Mouse (Mus musculus): ENCODE measurements around the gene Ceacam2. TPM values are rescaled to one million over a fixed set of nuclear protein-coding genes. Genes with fewer than 3 reads are reported as not detected.
"Not testable (repeated sequence)": the region's sequence is repeated elsewhere in the genome, so short reads cannot be mapped to it uniquely, and the experiment has no call there.

Ceacam2 gene
- polyA plus RNA-seq, 1 experiment from 2014 or later, result not detected

- H3K9me3 ChIP-seq; H3K27ac ChIP-seq; H3K4me1 ChIP-seq; H3K27me3 ChIP-seq; H3K36me3 ChIP-seq; H3K4me3 ChIP-seq; H3K4me2 ChIP-seq (replicated peaks); H3K9ac ChIP-seq; ATAC-seq (ENCODE audit: insufficient number of reproducible peaks, insufficient read depth, low FRiP score, low TSS enrichment): not testable (repeated sequence)
- WGBS, result 77% methylated on average over 8 of the region's 8 CpGs
Measured at GRCm38 (mm10) chr7:25541464-25541863, 1.8 kb upstream of the Ceacam2 start.

DNA sequence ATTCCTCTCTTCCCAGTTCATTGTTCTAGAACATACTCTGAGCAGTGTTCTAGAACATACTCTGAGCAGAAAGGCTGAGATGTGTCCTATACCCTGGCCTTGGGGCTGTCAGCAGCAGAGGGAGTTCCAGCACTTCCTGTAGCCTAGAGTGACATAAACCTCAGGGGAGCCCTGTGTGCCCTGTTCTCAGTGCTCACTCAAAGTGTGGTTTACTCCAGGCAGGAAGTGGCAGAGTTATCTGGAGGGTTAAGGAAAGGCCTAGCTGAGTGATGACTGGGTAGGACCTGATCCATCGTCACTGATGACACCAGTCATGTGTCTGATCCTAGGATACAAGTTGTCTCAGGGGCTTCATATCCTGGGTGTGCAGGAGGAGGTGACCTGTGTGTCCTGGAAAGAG, 297 bp upstream of the Ceacam2 start:
- H3K27me3 ChIP-seq; H3K9ac ChIP-seq; H3K36me3 ChIP-seq; H3K4me3 ChIP-seq; H3K9me3 ChIP-seq; ATAC-seq (ENCODE audit: insufficient number of reproducible peaks, insufficient read depth, low FRiP score, low TSS enrichment); H3K27ac ChIP-seq; H3K4me2 ChIP-seq (replicated peaks); H3K4me1 ChIP-seq: not testable (repeated sequence)
- WGBS, result 80% methylated on average over 1 of the region's 1 CpGs

DNA sequence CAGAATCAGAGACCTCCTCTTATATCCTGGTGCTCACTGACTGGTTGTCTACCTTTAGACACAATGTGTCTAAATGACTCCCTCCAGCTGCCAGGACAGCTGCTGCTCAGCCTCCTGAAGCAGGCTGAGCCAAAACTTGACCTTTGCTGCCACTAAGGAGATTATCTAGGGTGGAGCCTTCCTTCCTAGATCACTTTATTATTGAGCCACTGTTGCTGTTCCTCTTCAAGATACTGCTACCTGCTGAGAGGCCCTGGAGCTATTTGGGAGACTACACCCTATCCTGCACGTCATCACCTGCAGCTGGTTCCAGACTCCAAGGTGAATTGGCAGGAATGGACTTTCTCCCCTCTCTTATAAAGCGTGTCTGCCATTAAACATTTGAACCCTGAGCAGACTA, 8.8 kb downstream of the Ceacam2 start:
- H3K9me3 ChIP-seq, result no peaks in the 10 kb centered on the region
- no peaks in the 10 kb centered on the region for H3K36me3 ChIP-seq
- no peak overlapping the region for H3K4me3 ChIP-seq
- H3K4me2 ChIP-seq (replicated peaks), result no peak overlapping the region
- ATAC-seq (ENCODE audit: insufficient number of reproducible peaks, insufficient read depth, low FRiP score, low TSS enrichment), result no peak
- H3K4me1 ChIP-seq, result no peaks in the 10 kb centered on the region
- 67% methylated on average over 2 of the region's 2 CpGs for WGBS
- no peak overlapping the region for H3K27ac ChIP-seq
- no peaks in the 10 kb centered on the region for H3K27me3 ChIP-seq
- H3K9ac ChIP-seq, result no peak overlapping the region

DNA sequence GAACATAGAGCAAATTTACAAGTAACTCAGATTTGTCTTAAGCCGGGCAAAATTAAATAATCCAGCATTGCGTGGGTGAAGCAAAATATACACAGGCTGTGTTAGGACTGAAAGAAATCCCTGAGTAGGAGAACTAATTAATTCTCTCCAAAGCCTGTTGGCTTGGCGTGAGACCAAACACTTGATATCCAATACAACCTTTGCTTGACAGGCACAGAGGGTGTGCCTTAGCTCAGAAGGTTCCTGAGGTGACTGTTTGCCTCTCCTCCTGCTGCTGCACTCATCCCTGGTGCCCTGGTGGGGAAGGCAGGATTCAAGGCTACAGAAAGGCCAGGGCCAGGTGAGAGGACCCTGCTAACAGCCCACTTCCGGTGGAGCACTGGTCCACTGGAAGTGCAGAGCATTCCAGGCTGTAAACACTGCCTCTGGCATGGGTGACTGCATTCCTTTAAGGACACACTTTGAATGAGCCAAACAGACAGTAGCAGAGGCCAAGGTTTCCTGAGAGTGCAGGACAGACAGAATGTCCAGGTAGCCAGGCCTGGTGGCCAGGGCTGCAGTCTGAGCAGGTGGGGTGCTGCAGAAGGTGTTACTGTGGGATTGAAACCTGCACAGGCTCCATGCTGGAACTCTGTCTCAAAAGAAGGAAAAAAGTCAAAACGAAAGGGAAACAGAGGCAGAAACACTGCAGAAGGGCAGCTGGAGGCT, 23.4 kb downstream of the Ceacam2 start:
- H3K9me3 ChIP-seq; ATAC-seq (ENCODE audit: insufficient number of reproducible peaks, insufficient read depth, low FRiP score, low TSS enrichment): not testable (repeated sequence)
- 52% methylated on average over 2 of the region's 5 CpGs for WGBS

GRCm38 (mm10) chr7:25515667-25516066, 24.0 kb downstream of the Ceacam2 start:
- H3K4me3 ChIP-seq; H3K9ac ChIP-seq; H3K27ac ChIP-seq; H3K36me3 ChIP-seq; H3K4me2 ChIP-seq (replicated peaks); H3K9me3 ChIP-seq; H3K4me1 ChIP-seq; ATAC-seq (ENCODE audit: insufficient number of reproducible peaks, insufficient read depth, low FRiP score, low TSS enrichment); H3K27me3 ChIP-seq: not testable (repeated sequence)
- 44% methylated on average over 1 of the region's 1 CpGs for WGBS

More for the DNA sequence above, 23.4 kb downstream of the Ceacam2 start:
- not testable (repeated sequence) for H3K27ac ChIP-seq; H3K4me1 ChIP-seq; H3K4me2 ChIP-seq (replicated peaks); H3K27me3 ChIP-seq; H3K9ac ChIP-seq; H3K4me3 ChIP-seq; H3K36me3 ChIP-seq

DNA sequence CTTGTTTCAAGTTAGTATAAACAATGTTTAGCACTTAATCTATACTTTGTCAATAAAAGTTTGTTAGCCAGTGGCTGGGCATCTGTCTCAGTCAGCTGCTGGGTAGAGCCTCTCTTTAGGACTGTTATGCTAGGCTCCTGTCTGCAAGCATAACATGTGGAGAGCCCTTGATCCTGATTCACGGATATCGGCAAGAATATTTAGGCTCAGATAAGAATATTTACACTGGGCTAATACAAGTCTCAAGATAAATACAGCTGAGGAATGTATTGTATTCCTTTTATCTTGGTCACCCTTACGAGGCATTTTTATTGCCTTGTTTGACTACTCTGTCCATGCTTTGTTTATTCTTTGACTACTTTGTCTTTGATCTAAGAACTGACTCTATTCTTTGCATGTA, 29.7 kb downstream of the Ceacam2 start:
- no peak for ATAC-seq (ENCODE audit: insufficient number of reproducible peaks, insufficient read depth, low FRiP score, low TSS enrichment)
- Histone ChIP-seq H3K9ac (no peak overlapping the region), H3K9me3 (no peaks in the 10 kb centered on the region), H3K4me1 (no peaks in the 10 kb centered on the region), H3K4me3 (no peak overlapping the region), H3K27ac (no peak overlapping the region), H3K36me3 (no peaks in the 10 kb centered on the region), H3K27me3 (no peaks in the 10 kb centered on the region), H3K4me2 (replicated peaks) (no peak overlapping the region)
- 67% methylated on average over 3 of the region's 3 CpGs for WGBS

DNA sequence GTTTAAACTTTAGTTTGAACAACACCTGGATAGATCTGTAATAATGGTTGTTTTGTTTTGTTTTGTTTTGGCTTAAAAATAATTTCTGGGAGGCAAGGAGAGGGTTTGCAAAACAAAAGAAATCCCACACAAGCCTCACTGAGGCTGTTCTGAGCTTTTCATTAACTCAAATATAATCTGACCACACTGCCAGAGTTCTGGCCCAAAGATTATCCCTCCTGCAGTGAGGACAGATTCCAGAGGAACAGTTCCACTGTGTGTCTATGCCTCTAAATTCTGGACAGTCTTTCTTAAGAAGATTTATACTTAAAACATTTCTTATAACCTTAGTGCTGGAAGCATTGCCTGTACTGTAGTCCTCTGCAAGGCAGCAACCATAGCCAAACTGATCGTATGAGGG, 45.0 kb downstream of the Ceacam2 start:
- no peaks in the 10 kb centered on the region for H3K4me1 ChIP-seq
- no peak for ATAC-seq (ENCODE audit: insufficient number of reproducible peaks, insufficient read depth, low FRiP score, low TSS enrichment)
- WGBS, result 92% methylated on average over 1 of the region's 1 CpGs
- no peak overlapping the region for H3K4me2 ChIP-seq (replicated peaks)
- no peaks in the 10 kb centered on the region for H3K9me3 ChIP-seq
- H3K36me3 ChIP-seq, result no peaks in the 10 kb centered on the region
- H3K9ac ChIP-seq, result no peak overlapping the region
- H3K27me3 ChIP-seq, result no peaks in the 10 kb centered on the region
- no peak overlapping the region for H3K4me3 ChIP-seq
- no peak overlapping the region for H3K27ac ChIP-seq

DNA sequence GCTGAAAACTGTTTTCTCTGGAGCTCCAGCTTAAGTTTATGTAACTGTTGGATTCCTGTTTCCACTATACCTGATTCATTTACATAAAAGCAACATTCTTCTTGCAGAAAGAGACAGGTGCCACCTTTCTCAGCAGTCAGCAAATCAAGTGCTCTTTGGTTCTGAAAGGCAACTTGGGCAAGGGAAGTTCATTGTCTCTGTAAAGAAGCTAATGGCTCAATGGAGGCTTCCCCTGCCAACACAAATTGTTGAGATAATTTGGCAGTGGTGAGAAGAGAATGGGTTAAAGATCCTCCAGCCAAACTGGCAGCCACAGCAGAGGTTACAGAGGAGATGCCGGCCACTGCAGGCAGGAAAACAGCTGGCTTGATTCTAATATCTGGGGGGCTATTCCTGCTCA, 49.0 kb downstream of the Ceacam2 start:
- WGBS, result no CpG with 5 or more reads among the region's 1 CpGs
- not testable (repeated sequence) for H3K9me3 ChIP-seq; ATAC-seq (ENCODE audit: insufficient number of reproducible peaks, insufficient read depth, low FRiP score, low TSS enrichment); H3K4me2 ChIP-seq (replicated peaks); H3K27me3 ChIP-seq; H3K27ac ChIP-seq; H3K4me3 ChIP-seq; H3K4me1 ChIP-seq; H3K36me3 ChIP-seq; H3K9ac ChIP-seq

- 88% methylated on average over 3 of the region's 3 CpGs for WGBS
Measured at GRCm38 (mm10) chr7:25489382-25489781, 50.3 kb downstream of the Ceacam2 start.

DNA sequence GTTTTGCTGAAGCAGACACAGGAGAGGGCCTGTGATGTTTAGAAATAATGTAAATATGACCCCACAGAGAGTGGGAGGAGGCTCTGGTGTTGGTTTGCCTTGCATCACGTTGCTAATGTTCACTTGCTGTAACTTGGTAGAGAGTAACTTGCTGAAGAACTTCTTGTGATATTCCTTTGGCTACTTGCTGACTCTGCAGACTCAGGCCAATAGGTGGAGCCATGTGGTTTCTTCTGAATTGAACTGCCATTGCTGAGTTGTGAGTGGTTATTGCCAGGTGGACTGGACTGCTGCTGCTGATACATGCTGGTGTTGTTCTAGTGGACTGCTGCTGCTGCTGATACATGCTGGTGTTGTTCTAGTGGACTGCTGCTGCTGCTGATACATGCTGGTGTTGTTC, 53.5 kb downstream of the Ceacam2 start:
- 6% methylated on average over 1 of the region's 1 CpGs for WGBS
- Histone ChIP-seq H3K4me3 (no peak overlapping the region), H3K27me3 (no peaks in the 10 kb centered on the region), H3K4me2 (replicated peaks) (no peak overlapping the region), H3K9me3 (no peaks in the 10 kb centered on the region), H3K36me3 (no peaks in the 10 kb centered on the region), H3K9ac (no peak overlapping the region), H3K4me1 (no peaks in the 10 kb centered on the region), H3K27ac (no peak overlapping the region)
- ATAC-seq (ENCODE audit: insufficient number of reproducible peaks, insufficient read depth, low FRiP score, low TSS enrichment), result no peak

More at GRCm38 (mm10) chr7:25489382-25489781, 50.3 kb downstream of the Ceacam2 start:
- H3K4me1 ChIP-seq; H3K9me3 ChIP-seq; H3K4me2 ChIP-seq (replicated peaks); H3K4me3 ChIP-seq; ATAC-seq (ENCODE audit: insufficient number of reproducible peaks, insufficient read depth, low FRiP score, low TSS enrichment); H3K9ac ChIP-seq; H3K36me3 ChIP-seq; H3K27ac ChIP-seq; H3K27me3 ChIP-seq: not testable (repeated sequence)

- Histone ChIP-seq H3K4me1 (no peaks in the 10 kb centered on the region), H3K27me3 (no peaks in the 10 kb centered on the region), H3K4me2 (replicated peaks) (no peak overlapping the region), H3K36me3 (no peaks in the 10 kb centered on the region), H3K4me3 (no peak overlapping the region), H3K27ac (no peak overlapping the region), H3K9ac (no peak overlapping the region), H3K9me3 (no peaks in the 10 kb centered on the region)
- ATAC-seq (ENCODE audit: insufficient number of reproducible peaks, insufficient read depth, low FRiP score, low TSS enrichment), result no peak
- 41% methylated on average over 5 of the region's 5 CpGs for WGBS
Measured at GRCm38 (mm10) chr7:25485061-25485460, 54.6 kb downstream of the Ceacam2 start.

DNA sequence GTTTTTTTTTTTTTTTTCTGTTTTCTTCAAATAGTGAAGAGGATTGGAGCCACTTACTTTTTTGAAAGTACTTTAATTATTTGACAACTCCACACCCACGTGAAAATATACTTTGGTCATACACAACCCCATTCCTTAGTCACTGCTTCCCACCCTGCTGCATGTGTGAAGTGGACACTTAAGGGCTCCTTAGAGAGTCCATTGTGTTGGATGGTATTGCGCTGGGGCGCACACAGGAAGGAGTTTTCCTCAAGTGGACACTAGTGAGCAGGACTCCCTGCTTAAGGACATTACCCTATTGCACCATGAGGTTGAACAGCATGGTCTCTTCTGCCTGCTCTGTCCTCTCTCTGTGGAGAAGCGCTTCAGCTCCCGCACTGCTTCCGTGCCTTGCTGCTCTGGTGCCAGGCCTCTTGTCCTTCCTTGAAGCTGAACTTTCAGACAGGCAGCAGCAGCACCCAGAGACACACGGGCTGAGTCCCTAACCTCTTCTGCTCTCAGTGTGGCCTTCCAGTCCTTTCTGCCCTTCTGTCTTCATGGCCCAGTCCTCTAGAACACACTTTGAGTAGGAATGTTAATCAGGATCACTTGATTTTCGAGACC, 56.4 kb downstream of the Ceacam2 start:
- no peak overlapping the region for H3K4me3 ChIP-seq
- no peak overlapping the region for H3K4me2 ChIP-seq (replicated peaks)
- no peaks in the 10 kb centered on the region for H3K9me3 ChIP-seq
- no peak overlapping the region for H3K27ac ChIP-seq
- H3K9ac ChIP-seq, result no peak overlapping the region
- no peaks in the 10 kb centered on the region for H3K36me3 ChIP-seq
- 80% methylated on average over 8 of the region's 8 CpGs for WGBS
- no peak; the same call in 1 of the 2 replicates for ATAC-seq (ENCODE audit: insufficient number of reproducible peaks, insufficient read depth, low FRiP score, low TSS enrichment)
- no peaks in the 10 kb centered on the region for H3K27me3 ChIP-seq
- H3K4me1 ChIP-seq, result no peaks in the 10 kb centered on the region
